Mouse (Mus musculus) NIH3T3 (cell line): ENCODE results near the gene Sorbs1.

Experiments
- DNase-seq: peaks from one replicate; pipeline ENCODE4 v3.0.0-alpha.2; 2012; ENCODE audit warnings: low read depth

The Sorbs1 gene

DNA sequence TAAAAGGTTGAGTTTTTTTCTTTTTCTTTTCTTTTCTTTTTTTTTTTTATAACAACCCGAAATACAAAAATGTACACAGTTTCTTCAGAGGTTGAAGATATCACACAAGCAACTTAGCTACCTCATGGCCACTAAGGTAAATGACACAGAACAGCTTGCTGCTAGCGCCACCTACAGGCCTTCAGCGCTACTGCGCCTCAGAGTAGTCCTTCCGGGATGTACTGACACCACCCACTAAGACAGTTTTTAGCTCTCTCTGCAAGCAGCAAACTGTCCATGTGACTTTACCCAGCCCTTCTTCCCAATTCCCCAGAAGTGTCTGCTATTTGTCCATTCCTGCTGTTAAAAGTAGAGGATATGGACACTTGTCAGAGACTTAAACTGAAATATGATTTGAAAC is 167.9 kb downstream of the Sorbs1 start:
- peak; percentile 77 for DNase-seq

DNA sequence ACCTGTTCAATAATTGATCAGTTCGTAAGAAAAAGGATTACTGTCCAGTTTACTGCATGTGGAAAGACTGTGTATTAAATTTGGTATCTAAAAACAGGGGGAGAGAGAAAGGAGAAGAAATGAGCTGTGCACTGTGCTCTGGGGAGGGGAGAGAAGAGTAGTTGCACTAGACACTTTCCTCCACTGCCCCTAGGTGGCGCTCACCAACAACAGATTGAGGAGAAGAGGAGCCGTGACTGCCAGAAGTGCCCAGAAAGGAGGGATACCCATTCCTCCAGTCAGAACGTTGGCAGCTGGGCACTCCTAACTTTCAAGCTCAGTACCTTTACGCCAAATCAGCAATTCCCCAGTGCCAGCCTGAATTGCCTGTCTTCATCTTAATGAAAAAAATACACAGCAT is 170.6 kb downstream of the Sorbs1 start:
- peak; percentile 91 for DNase-seq

DNA sequence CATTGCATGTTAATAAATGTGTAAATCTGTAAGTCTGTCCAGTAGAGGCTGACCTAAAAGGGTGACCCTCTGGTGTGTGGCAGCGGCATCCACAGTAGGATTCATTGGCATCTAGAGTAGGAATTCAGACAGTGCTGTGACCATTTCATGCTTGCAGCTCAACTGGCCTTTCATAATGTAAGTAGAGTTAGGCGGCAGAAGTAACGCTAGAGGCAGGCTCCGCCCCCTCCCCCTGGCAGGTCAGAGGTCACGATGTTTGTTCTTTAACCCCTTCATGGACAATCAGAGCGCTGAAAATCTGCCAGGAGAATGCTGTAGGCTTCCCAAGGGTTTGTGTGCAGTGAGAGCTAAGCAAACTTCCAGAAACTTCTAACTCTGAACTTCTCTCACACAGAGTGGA is 172.4 kb downstream of the Sorbs1 start:
- DNase-seq: no peak

- DNase-seq: no peak
Observed at GRCm38 (mm10) chr19:40336694-40337093, 176.9 kb downstream of the Sorbs1 start.

DNA sequence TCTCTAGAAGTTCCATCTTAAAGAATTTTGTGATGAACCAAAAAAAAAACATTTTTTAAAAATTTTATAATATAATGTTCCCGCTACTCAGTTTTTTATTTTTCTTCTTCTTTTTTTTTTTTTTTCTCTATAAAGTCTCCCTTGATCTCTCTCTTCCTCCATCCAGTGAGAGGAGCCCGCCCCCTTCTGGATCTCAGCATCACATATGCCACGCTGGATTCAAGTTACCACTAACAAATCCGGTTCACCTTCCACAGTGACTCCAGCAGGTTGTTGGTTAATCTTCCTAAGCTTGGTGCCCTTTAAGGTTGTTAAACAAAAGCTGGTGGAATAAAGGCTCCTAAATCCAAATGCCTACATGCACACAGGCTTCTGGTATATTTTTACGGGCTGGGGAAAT is 179.7 kb downstream of the Sorbs1 start:
- peak; percentile 68 for DNase-seq

- DNase-seq: no peak
Observed at GRCm38 (mm10) chr19:40333081-40333480, 180.5 kb downstream of the Sorbs1 start.

DNA sequence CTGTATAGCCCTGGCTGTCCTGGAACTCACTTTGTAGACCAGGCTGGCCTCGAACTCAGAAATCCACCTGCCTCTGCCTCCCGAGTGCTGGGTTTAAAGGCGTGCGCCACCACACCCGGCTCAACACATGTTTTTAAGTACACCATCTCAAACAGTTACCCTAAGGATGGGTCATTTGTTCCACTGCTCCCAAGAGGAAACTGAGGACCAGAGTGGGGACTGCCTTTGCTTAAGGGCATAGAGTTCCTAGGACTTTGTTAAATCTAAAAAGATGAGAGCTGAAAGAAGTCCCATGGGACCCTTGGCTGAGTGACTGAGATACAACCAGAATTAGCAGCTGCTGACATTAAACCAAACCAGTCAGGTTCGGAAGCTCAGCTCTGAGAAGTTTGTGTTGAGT is 181.3 kb downstream of the Sorbs1 start:
- DNase-seq: no peak

DNA sequence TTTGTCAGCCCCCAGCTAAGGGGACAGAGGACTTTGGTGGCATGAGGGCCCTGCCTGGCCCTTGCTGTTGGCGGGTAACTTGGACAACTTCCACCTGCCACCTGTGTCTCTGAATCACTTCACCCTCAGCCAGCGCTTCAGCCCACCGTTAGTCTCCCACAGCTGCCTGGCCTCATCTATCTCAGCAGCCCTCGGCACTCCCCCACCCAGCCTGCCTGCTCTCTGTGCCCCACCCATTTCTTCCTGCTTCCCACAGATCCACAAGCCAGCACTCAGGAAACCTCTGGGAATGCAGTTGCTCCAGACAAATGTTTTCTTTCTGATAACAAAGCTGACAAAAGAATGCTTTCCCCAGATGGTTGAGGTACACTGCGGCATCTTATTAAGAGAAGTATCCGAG is 181.7 kb downstream of the Sorbs1 start:
- no peak for DNase-seq

DNA sequence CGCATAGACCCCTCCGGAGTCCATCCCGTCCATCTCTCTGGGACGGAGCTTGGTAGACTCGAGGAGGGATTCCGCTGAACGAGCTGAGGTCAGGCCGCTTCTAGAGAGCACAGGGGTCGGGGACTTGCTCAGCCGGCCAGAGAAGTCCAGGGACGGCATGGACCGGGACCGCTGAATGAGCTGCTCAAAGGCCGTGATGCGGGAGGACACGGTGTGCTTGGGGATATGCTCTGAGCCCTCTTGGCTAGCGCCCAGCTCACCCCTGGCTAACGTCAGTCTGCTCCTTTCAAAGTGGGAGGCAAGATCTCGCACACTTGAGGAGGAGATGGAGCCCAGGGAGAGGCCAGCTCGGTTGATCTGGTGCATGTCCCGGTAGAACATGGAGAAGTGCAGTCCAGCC is 187.5 kb downstream of the Sorbs1 start:
- DNase-seq: no peak

GRCm38 (mm10) chr19:40325381-40325780 is 188.2 kb downstream of the Sorbs1 start:
- DNase-seq: no peak

GRCm38 (mm10) chr19:40322226-40322625 is 191.4 kb downstream of the Sorbs1 start:
- DNase-seq: no peak

DNA sequence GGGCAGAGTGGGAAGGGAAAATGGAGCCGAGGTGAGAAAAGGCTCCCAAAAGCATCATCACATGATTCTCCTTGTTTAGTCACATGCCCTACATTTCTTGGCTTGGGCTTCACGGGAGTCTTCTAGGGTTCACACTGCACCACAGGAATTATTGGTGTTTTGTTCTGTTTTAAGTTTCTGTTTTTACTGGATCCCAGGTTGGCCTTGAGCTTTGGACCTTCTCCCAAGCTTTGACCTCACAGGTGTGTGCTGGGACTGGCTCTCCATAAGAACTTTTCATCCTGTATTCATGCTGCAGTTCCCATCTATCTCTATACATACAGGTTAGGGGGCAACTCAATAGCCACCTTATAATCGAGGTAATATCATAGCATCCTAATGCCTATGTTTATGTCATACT is 194.4 kb downstream of the Sorbs1 start:
- DNase-seq: no peak

GRCm38 (mm10) chr19:40318511-40318910 is 195.1 kb downstream of the Sorbs1 start:
- no peak for DNase-seq

- no peak for DNase-seq
Observed at GRCm38 (mm10) chr19:40317001-40317400, 196.6 kb downstream of the Sorbs1 start.

GRCm38 (mm10) chr19:40314252-40314651 is 199.3 kb downstream of the Sorbs1 start:
- no peak for DNase-seq

- DNase-seq: no peak
Observed at GRCm38 (mm10) chr19:40311631-40312030, 201.9 kb downstream of the Sorbs1 start.

DNA sequence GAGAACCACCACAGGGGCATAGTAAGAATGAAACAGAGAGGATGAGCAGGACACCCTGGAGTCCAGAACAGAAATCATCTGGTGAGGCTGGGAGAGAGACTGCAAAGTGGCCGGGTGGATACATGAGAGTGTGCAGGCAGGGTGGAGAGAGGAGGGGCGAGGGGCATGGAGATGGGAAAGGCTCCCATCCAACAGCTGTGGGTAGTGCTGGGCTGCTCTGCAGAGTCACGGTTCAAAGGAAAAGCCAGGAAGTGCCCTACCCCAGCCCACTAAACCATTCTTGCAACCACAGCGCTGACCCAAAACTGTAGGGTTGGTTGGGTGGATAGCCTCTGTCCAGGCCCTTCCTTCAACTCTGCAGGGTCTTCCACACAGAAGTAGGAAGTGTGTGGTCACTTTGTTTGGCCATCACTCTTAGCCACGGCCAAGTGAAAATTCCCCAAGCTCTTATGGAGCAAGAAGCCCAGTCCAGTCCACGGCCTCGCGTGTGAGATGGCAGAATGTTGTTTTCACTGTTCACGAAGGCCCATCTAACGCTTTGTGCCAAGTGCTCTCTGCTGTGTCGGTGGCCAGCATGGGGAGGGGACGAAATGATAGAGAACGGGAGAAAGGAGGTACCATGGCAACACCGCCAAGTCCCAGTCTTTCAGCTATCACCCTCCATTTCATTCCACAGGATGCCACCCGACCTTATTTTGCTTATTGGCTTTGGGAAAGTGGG is 203.0 kb downstream of the Sorbs1 start:
- DNase-seq: no peak

DNA sequence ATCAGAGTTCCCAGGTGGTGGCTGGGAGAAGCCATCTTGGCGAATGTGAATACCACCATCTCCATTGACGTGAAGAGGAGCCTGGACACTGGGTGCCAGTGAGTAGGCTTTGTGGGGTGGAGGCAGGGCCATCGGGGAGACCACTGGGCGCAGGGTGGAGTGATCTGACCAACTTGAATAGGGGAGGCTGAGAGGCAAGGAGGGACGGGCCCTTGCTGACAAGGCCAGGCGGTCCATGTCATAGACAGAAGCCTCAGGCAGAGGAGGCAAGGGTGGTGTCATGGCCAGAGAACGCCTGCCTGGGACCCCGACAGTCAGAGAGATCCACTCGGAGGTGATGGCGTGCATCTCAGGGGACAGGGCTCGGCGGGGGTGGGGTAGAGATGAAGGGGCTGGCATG is 203.7 kb downstream of the Sorbs1 start:
- no peak for DNase-seq

DNA sequence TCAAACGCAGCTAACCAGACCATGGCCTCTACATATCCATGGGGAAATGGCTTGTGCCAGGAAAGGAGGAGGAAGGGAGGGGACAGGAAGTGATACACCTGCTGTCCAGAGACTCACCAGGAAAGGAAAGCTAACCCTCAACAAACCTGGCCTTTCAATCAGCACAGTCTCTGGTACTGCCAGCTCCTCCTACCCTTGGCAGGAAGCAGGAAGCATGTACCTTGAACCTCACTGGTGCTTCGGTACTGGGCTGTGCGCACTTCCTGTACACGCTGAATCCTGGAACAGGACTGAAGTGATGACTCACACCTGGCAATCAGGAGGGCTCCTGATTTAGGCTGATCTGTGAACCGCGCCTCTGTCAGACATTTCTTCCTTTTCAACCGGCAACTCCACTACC is 206.0 kb downstream of the Sorbs1 start:
- peak; percentile 21 for DNase-seq

- DNase-seq: no peak
Observed at GRCm38 (mm10) chr19:40306631-40307030, 206.9 kb downstream of the Sorbs1 start.

DNA sequence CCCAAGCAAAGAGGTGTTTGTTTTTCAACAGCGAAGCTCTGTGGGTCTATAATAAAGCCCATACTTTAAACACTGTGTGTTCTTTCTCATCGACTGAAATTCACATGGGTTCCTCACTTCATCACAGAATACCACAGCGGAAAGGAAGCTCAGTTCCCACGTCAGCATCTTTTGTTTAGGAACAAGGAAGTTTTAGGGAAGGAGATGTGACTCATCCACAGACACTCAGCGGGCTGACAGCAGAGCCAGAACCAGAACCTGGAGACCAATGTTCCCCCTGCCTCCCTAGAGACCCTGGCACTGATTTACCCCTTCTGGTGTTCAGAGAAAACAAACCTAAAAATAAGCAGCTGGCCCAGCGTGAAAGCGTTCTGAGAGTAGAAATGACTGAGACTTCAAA is 208.1 kb downstream of the Sorbs1 start:
- no peak for DNase-seq

DNA sequence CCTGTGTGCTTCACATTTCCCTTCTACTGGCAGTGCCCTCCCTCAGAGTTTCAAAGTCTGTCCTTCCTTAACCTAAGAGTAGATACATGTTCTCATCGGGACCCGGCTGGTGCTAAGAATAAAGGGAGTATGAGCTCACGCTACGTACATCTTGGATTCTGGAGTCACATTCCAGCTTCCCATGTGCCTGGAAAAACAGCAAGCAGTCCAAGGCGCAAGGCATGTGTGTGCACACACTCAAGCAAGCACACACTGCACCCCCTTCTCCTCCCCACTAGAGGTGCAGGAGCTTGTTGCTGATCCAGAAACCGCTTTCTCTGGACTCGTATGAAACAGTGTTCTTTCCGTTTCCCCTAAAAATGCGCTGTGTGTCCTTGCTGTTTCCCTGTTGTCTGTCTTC is 210.7 kb downstream of the Sorbs1 start:
- peak; percentile 15 for DNase-seq

DNA sequence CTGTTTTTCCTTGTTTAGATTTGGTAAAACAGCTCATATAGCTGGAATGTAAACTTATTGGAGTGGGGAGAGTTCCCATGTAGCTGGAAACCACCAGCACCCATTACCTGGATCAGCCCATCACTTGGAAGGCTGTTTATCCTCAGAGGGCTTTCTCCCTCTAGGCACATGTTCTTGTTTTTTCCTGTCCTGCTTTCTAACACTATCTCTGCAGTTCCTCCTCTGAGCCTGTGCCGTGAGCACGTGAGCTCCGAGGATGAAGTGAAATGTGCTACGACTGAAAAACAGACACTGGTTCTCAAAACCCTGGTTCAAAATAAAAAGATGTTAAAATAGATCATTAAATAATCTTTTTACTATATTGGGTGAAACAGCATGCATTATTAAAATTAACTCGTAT is 211.1 kb downstream of the Sorbs1 start:
- DNase-seq: no peak

- DNase-seq: no peak
Observed at GRCm38 (mm10) chr19:40299983-40300759, 213.4 kb downstream of the Sorbs1 start.
